Mouse (Mus musculus): ENCODE data around the gene Lrch4.

Lrch4 gene

DNA sequence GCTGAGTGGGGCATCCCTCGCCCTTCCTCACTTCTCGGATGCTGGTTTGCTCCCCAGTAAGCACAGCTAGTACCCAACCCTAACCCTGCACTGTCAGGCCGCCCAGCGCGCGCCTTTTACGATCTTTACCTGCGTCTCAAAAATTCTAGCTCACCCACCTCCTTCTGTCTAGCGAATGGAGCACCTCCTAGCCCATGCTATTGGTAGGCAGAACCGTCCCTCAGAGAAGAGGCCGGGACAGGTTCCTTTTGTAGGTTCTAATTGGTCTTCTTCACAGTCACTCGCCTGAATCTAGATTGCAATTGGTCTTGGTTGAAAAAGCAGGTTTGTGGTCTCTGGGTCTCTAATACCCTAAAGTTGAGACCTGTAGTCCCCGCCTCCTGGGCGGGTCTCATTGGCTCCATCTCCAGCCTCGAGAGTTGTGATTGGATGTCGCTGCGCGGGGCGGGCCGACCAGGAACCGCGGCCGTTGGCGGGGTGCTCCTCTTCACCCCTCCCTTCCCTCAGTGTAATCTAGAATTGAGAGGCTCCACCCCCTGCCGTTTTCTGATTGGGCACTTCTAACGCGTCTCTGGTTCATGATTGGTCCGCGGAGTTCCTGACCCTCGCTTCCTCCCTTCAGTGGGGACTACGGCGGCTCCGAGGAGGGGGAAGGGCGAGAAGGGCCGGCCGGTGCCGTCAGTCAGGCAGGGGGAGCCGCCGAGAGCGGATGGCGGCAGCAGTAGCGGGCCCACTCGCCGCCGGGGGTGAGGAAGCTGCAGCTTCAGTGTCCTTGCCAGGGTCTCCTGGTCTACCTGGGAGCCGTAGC lies at the start of gene Lrch4, which contains the start of the genes Fbxo24 and Gm20605:
TSS of gene Lrch4 (plus strand) at position 624 of the 808 bp plus-strand sequence.
TSS of gene Fbxo24 (minus strand) at position 505 of the 808 bp plus-strand sequence.
TSS of gene Gm20605 (plus strand) at position 678 of the 808 bp plus-strand sequence.
- DNase-seq: peak; percentile 97

DNA sequence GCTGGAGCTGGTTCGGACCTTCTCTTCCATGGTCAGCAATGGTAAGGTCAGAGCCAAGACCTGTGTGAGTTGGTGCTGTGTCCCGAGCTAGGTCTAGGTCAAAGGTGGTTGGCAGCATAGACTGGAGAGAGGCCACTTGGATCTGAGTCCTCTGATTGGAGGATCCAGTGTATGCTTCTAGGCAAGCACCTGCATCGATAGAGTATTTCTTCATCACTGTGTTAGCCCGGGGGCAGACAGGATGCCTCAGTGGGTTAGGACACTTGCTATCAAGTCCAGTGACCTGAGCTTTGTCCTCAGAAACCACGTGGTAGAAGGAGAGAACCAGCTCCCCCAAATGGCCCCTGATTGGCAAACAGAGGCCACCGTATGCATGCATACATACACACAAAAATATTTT lies 48.7 kb upstream of the Lrch4 start:
- DNase-seq: no peak

DNA sequence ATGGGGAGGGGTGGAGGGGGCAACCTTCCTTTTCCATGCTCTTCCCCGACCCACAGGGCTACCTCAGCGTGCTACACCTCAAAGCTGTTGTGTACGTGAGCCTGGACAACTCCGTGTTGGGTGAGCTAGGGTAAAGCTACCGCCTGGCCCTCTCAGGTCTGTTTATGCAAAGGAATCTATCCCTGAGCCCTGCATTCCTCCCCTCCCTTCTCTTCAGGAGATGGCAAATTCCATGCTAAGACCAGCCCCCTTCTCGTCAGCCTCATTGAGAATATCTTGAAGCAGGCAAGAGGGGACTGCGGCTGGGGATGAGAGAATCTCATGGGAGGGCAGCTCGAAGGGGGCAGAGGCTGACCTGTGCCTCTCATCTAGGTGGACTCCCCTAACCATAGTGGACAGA lies 46.2 kb upstream of the Lrch4 start:
- no peak for DNase-seq

DNA sequence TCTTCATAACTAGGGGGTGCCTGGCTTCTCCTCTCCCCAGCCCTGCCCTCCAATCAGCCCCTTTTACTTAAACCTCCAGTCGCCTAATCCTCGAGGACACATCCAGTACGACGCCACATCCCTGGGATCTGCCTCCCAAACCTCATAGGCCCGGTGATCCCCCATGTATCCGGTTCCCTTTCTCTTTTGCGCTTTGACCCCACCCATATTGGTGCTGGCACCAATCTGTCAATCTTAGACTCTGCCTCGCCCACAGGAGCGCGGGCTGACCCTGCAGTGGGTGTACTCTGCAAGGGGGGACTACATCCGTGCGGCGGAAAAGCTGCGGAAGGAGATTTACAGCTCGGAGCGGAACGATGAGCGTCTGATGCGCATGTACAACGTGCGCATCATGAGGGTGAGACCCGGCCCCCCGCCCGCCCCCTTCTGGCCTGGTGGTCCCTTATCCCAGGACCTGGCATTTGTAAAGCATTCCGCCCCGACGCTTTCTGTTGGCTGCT lies 45.2 kb upstream of the Lrch4 start:
- peak; percentile 73 for DNase-seq

DNA sequence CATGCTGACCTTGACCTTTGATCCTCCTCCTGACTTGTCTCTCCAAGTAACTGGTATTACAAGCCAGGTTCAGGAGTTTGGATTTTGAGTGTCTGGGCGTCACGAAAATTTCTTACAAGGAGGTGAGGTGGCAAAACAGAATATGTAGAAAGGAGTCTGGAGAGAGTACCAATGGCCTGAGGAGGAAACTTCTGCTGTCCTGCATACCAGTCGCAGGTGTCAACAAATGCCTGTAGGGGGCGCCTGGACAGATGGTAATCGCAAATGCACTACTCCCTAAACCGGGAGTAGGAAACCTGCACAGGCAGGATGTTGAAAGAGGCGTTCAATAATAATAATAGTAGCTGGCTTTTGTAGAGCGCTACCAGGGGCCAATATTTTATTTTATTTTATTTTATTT lies 43.9 kb upstream of the Lrch4 start:
- DNase-seq: peak; percentile 76

DNA sequence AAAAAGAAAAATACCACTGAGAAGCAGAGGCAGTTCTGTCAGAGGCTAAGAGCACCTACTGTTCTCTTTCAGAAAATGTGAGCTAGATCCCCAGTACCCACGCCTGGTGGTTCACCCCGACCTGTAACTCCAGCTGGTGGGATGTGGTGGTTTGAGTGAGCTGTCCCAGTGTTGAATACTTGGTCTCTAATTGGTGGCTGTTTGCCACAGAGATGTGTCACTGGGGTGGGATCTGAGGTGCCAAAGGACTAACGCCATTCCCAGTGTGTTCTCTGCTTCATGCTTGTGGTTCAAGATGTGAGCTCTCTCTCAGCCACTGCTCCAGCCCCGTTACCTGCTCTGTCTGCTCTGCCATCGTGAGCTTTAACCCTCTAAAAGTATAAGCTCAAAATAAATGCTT lies 38.4 kb upstream of the Lrch4 start:
- no peak for DNase-seq

DNA sequence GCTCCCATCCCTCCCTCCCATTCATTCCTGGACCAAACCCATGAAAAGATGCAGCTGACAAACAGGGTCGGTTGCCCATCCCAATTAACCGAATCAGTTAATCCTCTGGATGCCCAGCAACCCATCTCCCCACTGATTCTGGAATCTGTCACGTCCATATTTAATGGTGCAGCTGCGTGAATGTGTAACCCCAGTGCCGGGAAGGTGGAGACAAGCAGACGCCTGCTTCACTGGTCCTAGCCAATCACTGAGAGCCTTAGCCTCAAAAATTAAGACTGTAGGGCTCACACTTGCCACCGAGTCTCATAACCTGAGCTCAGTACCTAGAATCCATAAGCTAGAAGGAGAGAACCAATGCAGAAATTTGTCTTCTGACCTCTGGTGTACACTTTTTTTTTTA lies 33.0 kb upstream of the Lrch4 start:
- no peak for DNase-seq

DNA sequence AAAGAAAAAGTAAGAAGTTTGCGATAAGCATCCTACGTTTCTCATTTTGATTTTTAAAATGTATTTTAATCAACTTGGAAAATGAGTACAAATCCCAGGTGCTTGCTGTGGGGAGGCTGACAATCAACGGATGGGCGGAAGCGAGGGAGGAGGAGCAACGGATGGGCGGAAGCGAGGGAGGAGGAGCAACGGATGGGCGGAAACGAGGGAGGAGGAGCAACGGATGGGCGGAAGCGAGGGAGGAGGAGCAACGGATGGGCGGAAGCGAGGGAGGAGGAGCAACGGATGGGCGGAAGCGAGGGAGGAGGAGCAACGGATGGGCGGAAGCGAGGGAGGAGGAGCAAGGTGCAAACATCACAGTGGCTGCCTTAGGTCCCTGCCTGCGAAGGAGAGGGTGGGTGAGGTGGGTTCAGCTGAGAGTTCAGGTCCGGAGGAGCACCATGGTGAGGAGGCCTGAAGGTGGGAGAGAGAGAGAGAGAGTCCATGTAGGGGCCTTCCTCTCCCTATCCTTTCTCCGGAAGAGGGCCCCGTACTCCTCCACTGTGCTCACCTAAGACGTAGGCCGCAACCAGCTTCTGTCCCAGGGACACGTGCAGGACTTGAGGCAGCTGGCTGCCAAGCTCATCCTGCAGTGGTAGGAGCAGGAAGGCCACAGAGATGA lies 32.2 kb upstream of the Lrch4 start:
- DNase-seq: no peak

DNA sequence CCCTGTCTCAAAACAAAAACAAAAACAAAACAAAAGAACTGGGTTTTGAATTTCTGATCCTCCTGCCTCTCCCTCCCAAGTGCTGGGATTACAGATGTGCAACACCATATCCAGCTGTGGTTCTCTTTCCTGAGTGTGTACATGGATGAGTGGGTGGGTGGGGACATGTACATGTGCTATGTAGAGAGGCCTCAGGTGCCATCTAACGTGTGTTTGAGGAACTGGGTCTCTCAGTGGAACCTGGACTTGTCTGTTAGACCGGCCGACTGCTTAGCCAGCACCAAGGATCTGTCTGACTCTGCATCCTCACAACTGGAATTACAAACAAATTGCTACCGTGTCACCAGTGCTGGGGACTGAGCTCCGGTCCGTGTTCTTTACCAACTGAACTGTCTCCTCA lies 31.3 kb upstream of the Lrch4 start:
- no peak for DNase-seq

DNA sequence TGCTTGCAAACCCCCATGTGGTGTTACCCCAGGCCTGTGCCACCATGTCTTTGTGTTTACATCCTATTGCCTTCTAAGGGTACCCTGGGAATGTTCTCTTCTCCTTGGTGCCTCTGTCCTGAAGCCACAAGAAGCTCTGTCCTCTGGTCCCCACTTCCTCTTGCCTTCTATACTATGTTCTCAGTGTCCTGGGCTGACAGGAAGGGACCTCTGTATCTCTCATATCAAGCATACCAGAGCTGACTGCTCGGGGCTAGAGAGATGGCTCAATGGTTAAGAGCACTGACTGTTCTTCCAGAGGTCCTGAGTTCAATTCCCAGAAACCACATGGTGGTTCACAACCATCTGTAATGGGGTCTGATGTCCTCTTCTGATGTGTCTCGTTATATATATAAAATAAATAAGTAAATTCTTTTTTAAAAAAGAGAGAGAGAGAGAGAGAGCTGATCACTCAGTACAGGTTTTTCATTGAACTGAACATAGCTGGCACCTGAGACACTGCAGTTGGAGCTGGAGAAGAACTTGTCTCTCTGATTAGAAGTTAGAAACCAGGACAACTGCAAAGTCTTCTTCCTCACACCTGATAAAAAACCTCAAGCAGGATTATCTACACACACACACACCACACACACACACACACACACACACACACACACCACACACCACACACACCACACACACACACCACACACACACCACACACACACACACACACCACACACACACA lies 30.7 kb upstream of the Lrch4 start:
- no peak for DNase-seq

DNA sequence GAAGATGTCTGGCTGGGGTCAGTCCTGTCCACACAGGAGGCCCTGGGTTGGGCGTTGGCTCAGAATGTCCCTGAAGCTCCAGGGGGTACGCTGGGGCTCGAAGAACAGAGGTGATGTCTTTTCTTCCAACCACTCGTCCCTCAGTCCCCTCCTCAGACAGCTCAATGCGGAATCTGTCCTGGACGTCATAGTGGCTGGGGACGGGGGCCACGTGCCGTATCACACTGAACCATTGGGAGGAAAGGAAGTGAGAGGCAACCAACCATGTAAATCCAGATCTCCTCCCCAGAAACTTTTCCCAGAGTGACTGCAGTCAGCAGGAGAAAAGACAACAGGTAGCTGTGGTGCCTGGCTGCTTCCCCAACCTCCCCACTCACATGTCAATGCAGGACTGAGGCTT lies 29.3 kb upstream of the Lrch4 start:
- no peak for DNase-seq

DNA sequence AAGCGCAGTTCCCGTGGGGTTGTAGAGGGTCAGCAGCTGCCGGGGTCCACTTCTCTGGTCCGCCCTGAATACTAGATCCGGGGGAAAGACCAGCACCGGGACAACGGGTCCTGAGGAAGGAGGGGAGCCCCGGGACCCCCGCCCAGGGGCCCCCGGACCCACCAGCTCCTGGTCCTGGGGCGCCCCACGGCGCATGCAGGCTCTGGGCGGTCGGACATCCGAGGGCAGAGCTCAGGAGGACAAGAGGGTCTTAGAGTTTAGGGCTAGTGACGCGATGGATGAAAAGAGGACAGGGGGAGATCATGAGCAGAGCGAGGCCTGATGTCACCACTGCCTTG lies 28.7 kb upstream of the Lrch4 start:
- DNase-seq: peak; percentile 18

DNA sequence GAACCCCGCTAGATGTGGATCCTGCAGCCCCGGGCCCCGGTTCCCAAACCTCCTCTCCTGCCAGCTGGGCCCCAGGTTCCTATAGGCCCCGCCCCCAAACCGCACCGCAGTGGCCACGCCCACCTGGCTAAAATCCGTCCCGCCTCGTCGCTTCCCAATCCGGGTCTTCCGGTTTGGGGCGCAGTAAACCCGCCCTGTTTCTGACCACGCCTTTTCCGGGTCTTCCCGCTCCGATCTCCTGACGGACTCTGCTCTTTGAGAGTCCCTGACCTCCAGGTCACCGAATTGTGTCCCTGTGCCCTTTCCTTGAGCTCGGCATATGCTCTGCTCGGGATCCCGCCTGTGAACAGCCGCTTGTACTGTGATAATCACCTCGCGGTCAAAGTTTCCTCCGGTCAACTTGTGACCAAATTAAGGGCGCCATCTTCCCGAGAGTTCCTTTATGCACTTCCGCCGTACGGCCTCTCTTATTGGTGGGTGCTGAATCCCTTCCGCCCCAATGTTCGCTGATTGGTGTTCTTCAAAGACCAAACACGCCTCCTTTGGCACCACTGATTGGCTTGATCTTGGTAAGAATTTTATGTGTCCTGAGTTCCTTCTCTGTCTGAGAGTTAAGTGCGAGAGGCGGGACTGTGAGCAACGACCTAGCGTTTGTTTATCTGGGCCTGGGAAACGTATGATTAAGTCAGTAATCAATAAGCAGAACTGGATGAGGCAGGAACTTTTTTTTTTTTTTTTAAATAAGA lies 28.1 kb upstream of the Lrch4 start, which contains the start of gene Mospd3:
TSS of gene Mospd3 (minus strand) at position 440 of the 746 bp plus-strand sequence.
- DNase-seq: peak; percentile 94

DNA sequence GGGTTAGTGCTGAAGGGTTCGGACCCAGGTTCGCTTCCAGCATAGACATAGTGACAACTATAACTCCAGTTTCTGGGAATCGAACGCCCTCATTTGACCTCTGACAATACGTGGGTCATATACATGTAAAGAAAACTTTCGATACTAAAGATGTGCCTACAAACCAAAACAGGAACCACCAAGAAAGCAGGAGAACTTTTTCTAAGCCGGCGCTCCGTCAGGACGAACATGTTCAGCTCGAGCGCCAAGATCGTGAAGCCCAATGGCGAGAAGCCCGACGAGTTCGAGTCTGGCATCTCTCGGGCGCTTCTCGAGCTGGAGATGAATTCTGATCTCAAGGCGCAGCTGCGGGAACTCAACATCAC lies 27.6 kb upstream of the Lrch4 start:
- DNase-seq: no peak

DNA sequence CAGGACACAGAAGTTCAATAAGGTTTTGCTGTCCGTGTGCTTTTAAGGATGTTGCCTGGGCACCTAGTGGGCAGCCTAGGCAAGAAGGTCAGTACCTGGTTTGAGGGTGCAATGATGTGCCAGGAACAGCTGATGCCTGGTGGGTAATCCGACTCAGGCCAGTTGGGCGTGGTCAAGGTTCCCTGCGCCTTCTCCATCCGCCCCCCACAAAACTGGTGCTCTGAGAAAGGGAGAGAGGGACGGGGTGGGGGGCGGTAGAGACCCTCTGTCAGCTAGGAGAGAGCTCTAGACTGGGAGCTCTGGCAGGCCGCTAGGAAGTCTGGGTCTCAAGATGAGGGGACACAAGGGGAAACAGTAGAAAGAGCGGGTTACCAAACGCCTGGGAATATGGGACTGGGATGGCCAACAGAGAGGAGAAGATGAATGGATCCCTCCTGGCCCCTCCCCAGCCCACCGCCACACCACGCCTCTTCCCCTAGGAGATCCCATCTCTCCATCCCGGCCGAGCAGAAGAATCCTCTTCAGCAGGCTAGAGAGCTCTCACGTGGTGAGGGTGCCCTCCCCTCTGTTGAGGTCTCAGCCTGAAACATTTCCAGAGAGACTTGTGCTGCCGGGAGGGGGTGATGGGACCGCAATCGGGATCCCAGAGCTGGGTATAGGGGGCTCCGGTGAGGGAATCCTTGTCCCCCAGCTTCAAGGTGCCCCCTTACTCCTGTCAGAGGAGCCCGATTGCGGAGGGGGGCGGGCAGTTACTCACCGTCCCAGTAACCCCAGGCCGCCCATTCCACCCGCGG lies 20.9 kb upstream of the Lrch4 start:
- DNase-seq: no peak

DNA sequence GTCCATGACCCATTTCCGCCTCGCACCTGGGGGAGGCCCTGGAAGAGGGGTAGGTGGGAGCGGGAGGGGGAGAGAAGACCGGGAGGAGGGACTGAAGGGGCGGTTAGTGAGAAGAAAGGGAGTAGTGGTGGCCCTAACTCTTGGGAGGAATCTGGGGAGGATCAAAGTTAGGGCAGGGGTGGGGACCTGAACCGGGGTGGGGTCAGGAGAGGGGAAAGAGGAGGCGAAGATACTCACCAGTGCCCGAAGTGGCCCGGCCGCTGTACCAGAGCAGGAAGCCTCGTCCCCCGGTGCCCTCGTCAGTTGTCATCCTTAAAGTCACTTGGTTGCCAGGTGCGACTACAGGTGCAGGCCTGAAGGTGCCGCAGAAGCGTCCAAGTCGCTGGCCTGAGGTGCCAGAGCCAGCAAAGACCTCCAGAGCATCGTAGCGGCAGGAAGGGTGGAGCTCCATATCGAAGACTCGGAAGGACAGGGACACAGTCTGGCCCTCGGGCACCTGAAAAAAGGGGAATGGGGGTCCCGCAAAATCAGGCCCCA lies 20.2 kb upstream of the Lrch4 start:
- no peak for DNase-seq

DNA sequence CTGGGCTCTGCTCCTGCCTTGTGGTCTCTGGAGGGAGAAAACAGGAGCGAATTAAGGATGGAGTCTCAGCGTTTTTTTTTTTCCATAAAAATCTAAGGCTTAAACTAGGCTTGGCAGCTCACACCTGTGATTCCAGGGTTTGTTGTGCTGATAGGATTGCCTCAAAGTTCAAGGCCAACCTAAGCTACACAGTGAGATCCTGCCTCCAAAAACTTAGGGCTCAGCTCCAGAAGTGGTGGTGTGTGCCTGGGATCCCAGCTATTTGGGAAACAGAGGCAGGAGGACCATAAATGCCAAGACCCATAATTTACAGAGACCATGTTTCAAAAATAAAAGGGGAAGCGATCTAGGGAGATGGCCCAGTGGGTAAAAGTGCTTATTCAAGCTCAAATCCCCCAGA lies 19.6 kb upstream of the Lrch4 start:
- no peak for DNase-seq

DNA sequence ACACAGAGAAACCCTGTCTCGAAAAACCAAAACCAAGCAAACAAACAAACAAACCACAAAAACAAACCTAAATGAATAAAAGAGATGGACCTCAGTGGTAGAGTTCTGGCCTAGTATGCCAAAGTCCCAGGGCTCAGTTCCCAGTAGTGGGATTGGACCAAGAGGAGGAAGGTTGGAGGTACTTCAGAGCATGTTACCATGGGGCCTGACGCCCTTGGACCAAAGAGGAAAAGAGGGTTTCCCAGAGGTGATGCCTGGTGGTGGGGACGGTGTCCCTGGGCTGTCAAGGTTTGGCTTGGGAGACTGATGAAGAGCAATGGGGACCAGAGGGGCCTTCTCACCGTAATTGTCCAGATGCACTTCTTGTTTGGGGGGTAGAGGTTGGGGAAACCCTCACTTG lies 18.9 kb upstream of the Lrch4 start:
- no peak for DNase-seq

DNA sequence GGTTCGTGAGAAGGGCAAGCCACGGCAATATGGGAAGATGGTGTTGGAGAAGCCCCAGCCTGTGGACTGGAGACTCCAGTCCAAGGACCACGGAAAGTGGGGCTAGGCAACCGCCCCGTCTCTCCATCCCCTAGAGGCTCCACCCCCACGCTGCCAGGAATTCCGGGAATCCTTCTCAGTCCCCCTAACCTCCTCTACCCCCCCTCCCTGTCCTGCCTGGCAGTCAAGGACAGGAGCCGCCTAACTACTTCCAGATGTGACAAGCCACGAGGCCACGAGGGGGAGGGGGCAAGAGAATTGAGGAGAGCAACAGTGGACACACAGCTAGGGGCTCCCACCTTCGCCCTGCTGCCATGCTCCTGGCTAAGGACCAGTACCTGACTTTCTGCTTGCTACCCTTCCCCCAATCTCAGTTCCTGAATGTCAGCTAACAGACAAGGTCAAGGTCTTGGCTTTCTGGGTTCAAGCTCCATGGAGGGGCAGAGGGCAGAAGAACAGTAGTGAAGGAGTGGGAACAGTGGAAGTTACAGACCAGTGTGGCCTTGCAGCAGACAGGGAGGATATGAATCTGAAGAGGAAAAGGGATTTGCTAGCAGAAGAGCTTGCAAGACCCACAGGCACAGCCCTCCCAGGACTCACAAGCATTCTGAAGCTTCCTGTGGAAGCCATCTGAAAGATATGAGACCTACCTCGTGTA lies 18.2 kb upstream of the Lrch4 start:
- DNase-seq: no peak

DNA sequence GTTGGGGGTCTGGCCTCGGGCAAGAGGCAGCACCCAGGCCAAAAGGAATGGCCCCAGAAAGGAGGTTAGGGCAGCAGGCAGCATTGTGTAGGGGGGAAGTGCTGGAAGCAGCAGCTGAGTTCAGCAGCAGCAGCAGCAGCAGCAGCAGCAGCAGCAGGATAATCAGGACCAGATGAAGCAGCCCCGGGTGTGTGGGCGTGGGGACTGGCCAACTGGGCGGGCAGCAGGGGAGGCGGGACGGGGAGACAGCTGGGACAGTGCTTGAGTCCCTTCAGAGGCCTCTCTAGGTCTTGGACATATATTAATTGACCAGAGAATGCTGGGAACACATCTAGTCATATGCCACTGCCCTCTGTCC lies 17.7 kb upstream of the Lrch4 start:
- no peak for DNase-seq

DNA sequence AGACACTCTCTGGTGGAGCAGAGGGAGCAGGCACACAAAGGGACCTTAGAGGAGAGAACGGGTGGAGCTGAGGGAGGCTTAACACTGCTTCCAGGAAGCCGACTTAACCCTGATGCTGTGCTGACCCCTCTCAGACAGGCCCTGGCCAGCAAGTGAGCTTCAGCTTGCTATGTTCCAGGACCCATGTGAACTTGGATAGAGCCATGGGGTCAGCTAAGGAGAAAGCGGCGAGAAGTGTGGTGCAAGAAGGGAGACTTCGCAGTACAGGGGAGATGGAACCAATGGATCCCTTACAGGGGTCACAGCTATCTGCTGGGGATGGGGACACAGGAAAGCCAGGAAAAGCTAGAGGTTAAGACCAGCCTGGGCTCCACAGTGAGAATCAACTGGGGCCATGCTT lies 15.8 kb upstream of the Lrch4 start:
- DNase-seq: no peak
